8 mouse cellular contexts compared by ENCODE assay signal in genomic region chrX:5203101-5203500, GRCm38 (mm10).
DNase-seq lines count a peak whose midpoint lies in the region; TF ChIP-seq lines count a peak whose summit lies in the region.
"Not testable (repeated sequence)": the region's sequence is repeated elsewhere in the genome, so short reads cannot be mapped to it uniquely, and the experiment has no call there.

No protein-coding gene starts in this region.

- intact Hi-C loops in gastrocnemius, postnatal 14 days (cut with DNase I; ENCODE audit: low total_unique reads); left cerebral cortex, adult 2 months (cut with DNase I): not testable (repeated sequence)

- not testable (repeated sequence) for TF ChIP-seq CTCF in left cerebral cortex, adult 2 months (IDR thresholded peaks at IDR 0.05)

- not testable (repeated sequence) for H3K4me3 ChIP-seq in left cerebral cortex, adult 2 months

- not testable (repeated sequence) for H3K27ac ChIP-seq in left cerebral cortex, adult 2 months

- DNase-seq in gastrocnemius, postnatal 14 days = peak; percentile 2
- peak; percentile 65 for DNase-seq in heart, adult 11 months
- DNase-seq in heart, postnatal 4 days = peak; percentile 5
- peak; percentile 2 for DNase-seq in kidney, adult 18-20 months
- peak; percentile 1 to 8 for DNase-seq in left cerebral cortex, adult 2 months (ENCODE audit: extremely low spot score in 1 of 2, low spot score in 2 of 2)
- peak; percentile 1 for DNase-seq in ovary, adult 18-20 months (ENCODE audit: low spot score)
- peak; percentile 1 to 3 for DNase-seq in spleen, postnatal 14 days (ENCODE audit: low spot score in 2 of 2)
- peak; percentile 6 for DNase-seq in urinary bladder, postnatal 25 days (ENCODE audit: low spot score)

Comparison
In these comparisons a context has a peak if more than half of its experiments do, and no peak if none do; other contexts are left out.
1. DNase-seq: peak in every context shown above with its lines; median percentile 65 in heart, adult 11 months; 6 in urinary bladder, postnatal 25 days; 5 in heart, postnatal 4 days; 4 in left cerebral cortex, adult 2 months; 2 in gastrocnemius, postnatal 14 days; 2 in kidney, adult 18-20 months; 2 in spleen, postnatal 14 days; 1 in ovary, adult 18-20 months.